Mouse (Mus musculus) CD4-positive, CD25-positive, alpha-beta regulatory T cell, adult 4 months (primary cell): Measurements from ENCODE around the gene Opalin. TPM values are rescaled to one million over a fixed set of nuclear protein-coding genes. Genes with fewer than 3 reads are reported as not detected.

Source experiments
- ATAC-seq: one replicate; pipeline ENCODE4 v1.8.0; 2017
- polyA plus RNA-seq, 2 experiments: library from polyadenylated mRNA; unstranded; fragments of 100-300 nt; shearing (Covaris generic); gene quantifications; one replicate each; pipeline ENCODE4 v1.2.1; 2017

Opalin gene
- polyA plus RNA-seq, 2 experiments from 2014 or later, result not detected

DNA sequence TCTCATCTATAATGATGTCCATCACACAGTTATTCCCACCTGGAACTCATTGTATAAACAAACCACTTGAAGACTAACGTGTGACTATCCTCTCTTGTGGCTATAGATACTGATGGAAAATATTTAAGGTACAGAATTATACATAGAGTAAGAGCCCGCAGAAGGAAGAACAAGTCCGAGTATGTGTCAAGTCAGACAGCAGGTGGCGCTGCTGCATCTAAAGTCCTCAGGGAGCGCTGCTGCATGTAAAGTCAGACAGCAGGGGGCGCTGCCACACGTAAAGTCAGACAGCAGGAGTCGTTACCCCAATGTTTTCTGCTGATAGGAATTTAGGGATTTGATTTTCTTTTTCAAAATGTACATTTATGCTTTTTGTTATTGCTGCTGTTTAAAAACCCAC lies 5.4 kb downstream of the Opalin start:
- peak; percentile 95 for ATAC-seq

DNA sequence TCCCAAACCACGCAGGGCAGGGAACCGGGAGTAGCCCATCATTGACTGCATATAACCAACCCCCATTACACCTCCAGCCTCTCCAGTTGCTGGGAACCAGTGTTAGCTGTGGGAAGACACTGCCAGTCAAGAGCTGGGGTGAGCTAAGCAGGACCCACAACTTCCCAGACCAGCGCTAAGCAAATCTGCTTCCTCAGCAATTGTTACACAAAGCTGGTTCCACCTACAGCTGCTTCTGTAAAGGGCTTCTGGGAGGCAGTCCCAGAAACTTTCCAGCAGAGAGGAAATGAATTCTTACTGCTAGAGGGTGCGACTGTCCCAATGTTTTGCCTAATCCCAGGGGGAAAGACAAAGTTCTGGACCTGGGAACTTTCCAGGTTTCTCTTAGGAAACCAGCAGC lies 22.2 kb downstream of the Opalin start:
- no peak for ATAC-seq

DNA sequence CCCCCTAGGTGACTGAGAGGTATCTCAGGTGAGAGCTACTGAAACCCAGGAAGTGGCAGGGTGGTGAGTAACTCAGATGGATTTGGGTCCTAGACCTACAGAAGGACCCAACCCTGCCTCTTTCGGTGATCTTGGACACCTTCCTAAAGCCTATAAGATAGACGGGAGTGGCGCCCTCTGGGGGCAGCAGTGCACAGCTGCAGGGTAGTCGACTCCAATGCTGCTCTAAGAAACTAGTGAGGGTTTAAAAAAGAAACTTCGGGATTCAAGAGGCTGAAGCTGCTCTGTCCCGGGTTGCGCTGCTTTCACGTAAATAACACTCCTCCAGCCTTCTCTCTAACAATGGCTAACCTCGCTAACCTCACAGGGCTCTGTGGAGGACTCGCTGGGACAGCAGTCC lies 23.4 kb downstream of the Opalin start:
- ATAC-seq, result peak; percentile 54

DNA sequence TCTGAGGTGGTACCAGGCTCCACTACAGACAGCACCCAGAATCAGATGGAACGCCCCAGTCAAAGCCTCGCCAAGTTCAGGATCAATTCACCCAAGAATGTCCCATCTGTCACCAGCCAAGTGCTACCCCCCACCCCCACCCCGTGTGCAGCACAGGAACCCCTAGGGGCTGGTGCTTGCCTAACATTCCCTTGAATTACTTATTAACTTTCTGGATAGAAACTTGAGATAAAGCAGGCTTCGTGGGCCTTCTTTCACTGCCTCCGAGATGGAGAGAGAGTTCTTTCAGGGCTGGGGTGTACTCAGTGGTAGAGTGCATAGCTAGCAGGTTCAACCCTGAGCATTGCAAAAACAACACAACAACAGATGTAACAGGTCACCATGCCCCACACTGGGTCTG lies 24.7 kb downstream of the Opalin start:
- no peak for ATAC-seq

DNA sequence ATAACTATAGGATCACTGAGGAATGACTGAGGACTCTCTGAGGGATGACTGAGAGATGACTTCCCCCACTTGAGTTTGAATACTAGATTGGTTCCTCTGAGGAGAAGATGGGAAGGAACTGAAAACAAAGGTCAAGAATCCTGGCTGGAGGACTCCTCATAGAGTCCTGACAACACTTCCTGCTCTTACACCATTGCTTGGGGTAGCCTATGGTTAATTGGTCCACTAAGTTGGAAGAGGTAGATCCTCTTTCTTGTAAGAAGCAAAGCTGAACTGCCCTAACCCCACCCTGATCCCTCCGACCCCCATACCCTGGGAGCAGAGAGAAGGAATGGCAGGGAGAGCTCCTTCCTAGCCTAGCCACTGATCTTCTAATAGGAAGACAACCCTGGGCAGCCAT lies 25.2 kb downstream of the Opalin start:
- ATAC-seq, result no peak

DNA sequence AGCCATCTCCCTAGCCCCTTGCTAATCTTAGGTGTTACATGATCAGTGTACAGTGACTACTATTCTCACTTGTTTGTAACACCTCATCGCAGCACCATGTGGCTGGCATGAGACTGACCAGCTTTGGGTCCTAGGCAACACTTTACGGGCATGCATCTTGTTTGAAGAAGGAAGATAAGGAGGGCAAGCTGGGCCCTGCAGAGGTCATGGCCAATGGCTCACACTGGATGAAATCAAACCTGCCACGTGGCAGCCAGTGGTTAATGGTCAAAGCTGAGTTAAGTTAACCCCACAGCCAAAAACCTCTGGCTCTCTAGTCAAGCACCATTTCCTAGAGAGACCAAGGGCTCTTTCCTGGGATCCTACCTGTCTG lies 28.7 kb downstream of the Opalin start:
- ATAC-seq, result no peak

DNA sequence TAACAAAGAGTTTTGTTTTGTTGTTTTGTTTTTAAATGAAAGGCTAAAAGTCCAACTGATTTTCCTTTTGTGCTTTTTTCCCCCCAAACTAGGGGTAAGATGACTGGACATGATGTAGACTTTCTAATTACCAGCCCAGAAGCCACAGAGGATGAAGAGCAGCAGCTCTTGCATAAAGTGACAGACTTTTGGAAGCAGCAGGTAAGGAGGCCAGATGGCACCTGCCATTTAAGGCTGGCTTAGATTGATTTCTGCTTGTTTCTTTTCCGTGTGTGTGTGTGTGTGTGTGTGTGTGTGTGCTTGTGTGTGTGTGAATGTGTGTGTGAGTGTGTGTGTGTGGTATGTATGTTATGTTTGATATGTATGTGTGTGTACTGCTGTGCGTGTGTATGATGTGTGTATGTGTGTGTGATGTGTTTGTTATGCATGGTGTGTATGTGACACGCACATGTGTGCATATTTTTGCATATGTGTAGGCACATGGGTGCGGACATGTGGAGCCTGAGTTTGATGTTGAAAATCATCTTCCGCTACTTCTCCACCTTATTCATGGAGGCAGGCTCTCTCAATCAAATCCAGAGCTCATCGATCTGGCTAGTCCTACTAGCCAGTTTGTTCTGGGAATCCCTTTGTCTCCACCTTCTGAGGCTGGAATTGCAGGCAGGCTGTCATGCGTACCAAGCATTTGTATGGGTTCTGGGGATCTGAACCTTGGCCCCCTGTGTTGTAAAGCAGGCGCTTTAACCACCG lies 29.3 kb downstream of the Opalin start:
- ATAC-seq, result no peak

DNA sequence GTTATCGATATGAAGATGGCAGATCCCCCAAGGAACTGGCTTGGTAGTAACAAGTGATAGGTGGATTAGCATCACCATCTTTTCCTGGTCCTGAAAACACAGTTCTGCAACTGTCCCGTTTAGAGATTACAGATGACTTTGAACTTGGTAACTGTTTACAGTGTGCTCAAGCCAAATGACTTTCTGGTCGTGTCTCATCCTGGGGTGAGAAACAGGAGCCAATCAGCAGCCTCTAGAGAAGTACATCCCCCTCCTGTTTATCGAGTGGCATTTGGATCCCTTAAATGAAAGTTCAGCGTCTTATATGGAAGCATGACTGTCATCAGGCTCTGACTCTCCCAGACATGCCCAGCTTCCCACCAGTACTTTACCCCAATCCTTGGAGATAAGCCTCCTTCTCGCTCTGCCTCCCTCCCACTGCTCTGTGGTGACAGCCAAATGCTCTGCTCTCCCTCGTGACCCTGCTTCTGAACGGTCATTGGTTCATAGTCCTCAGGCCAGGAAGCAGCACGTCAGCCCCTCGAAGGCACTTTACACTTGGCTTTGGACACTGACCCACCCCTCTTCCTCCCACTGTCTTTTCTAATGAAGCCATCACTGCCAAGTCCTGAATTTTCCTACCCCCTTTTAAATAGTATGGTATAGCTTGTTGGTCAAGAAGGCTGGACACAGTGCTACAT lies 31.7 kb downstream of the Opalin start:
- ATAC-seq, result no peak

DNA sequence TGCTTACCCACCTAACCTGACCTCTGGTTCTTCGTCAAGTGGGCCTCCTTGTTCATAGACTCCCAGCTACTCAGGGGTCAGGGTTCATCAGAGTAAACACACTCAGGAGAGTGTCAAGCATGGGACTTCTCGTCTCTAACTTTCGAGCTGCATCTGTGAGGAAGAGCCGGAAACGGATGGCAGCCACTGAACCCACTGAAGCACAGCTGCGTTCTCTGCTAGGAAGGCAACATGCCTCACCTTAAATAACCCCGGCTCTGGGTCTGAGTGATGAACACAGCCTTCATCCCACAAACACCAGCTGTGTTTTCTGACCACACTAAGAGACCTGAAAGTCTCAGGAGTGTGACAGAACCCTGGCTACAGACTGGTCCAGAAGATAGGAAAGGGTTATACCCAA lies 37.8 kb downstream of the Opalin start:
- peak; percentile 73 for ATAC-seq

DNA sequence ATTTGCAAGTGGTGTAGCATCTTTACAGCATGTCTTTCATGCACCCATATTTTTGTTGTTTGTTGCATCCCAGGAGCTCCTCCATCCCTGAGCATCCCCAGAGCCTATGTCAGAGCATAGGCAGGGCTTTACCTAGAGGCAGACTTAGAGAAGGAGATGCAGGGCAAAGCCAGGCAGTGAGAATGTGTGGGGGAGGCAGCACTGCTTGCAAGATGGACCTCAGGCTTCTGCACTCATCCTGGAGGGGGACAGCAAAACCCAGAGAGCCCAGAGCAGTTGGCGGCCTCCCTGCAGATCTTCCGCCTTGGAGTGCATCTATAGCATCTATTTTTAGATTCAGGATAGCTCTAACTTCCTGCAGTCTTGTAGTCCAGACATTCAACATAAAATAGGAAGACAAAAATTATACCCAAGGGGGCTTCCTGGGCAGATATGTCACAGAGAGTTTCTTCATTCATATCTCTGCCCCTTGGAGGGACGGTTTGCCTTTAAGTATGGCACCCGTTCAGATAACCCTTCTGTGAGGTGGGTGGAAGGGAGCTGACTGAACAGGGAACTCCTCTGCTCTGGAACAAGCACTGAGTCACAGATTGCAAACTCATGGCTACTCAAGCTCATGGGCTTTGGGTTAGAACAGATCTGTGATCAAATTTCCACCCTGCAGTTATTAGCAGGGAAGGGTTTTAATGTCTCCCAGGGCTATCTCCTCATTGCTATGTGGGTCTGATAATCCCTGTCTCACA lies 40.9 kb downstream of the Opalin start:
- no peak for ATAC-seq

DNA sequence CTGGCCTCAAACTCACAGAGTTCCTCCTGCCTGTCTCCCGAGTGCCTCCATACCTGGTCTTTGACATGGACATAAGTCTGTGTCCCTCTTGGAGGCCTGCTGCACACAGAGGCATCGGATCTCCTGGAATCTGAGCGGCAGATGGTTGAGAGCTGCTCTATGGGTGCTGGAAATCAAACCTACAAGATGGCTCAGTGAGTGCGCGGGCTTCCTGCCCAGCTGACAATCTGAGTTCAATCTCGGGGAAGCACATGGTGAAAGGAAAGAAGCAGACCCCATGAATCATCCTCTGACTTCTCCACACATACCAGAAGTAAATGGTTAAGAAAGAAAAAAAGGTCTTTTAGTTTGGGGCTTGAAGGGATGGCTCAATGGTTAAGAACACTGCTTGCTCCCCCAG lies 45.0 kb downstream of the Opalin start:
- no peak for ATAC-seq

DNA sequence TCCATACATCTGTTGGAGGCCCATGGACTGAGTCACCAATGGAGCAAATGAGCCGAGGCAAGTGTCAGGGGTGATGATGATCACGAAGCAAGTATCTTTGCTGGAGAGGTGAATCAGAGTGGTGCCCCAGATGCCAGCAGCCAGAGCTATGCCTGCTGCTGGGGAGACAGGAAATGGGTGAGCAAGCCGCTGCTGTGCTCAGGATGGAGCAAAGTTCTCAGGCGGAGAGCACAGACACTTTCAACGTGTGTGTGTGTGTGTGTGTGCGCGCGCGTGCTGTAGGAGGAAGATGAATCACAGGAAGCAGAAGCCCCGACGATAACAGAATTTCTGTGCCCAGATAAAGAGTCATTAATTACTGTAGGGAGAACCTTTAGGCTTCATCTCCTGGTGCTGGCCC lies 45.9 kb downstream of the Opalin start:
- ATAC-seq, result peak; percentile 95

DNA sequence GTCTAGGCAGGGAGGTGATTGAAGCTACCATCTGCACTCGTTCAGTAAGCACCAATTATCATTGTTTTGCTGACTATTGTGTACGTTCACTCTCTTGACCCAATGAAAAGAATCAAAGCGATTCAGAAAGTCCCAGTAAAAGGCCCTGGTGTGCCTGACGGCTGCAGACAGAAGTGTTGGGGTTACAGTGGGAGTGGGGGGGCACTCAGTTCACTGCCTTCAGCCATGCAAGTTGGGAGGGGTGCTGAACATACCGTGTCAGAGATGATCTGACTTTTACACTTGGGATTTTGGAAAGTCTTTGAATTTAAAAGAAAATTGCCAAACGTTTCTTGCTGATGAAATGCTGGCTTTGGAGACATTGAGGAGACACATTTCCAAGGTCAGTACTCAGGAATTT lies 46.8 kb downstream of the Opalin start:
- ATAC-seq, result no peak

DNA sequence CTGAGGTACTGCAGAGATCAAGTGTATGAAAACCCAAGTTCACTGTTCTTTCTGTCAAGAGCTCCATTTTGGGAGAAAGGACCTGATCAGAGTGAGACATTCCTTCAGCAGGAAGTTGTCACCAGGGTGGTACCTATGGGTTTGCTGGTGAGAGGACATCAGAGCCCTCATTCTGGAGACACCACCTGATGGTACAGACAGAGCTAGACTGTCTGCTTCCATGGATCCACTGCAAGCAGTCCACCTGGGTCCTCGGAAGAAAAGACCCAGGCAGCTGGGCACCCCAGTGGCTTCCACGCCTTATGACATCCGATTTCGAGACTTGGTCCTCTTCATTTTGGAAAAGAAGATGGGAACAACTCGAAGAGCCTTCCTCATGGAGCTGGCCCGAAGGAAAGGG lies 47.7 kb downstream of the Opalin start, which contains the start of gene Dntt:
Gene Dntt, plus strand, starts transcription at position 57 of the 400 bp plus-strand sequence.
- ATAC-seq, result no peak

DNA sequence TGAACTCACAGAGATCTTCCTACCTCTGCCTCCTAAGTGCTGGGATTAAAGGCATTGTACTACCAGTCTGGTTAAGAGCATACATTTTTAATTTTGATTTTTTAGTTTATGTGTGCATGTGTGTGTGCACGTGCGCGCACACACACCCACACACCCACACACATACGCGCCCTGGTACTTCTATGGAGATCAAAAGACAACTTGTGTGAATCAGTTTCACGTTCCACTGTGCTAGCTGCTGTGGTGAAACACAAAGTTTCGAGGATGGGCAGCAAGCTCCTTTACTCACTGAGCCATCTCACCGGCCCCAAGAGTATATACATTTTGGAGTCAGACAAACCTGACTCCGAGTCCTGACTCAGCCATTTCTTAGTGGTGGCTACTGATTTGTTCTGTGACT lies 49.3 kb downstream of the Opalin start:
- peak; percentile 7 for ATAC-seq

DNA sequence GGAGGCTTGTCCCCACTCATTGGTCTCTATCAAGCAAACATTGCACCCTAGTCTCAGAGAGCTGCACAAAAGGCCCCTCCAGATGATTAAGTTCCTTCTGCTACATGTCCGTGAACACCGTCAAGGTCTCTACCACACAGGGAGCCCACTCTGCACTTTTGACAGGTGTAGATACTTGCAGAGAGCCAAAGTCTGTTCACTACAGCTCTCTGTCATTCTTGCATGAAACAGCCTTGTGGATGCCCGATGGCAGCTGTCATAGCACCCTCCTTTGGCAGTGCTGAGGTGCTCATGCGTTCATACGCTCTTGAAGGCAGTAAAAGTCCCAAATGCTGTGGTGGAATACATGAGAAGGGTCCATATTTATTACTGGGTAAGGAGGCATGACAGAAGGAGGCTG lies 49.9 kb downstream of the Opalin start:
- ATAC-seq, result no peak

DNA sequence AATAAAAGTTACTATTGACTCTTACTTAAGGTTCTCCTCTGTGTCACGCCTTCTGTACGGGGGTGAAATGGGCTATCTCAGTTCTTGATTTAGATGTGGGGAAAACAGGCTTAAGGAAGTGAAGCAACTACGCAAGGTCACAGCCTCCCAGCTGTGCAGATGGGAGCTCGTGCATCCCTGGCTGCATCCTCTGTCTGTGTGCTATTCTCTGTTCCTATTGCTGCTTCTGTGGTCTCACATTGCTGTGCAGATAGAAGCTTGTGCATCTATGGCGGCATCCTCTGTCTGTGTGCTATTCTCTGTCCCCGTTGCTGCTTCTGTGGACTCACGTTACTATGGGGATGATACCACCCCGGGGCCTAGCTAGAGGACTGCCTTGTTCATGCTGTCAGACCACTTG lies 50.4 kb downstream of the Opalin start:
- ATAC-seq, result no peak

DNA sequence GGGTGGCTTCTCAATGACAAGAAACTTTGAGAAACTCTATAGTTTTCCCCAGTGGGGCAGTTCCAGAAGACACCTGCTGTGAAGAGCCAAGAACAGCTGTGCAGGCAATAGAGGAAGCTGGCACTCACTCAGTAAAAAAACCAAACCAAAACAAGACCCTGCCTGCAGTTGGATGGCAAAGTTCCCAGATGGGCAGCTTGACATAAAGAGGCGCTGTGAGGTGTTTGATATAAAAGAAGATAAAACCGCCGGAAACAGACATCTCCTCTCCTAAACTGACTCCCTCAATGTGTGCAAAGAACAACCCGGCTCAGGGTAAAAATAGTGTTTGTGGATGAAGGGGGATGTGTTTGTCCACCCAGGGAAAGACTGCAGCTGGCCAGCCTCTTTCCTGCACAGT lies 54.7 kb downstream of the Opalin start:
- ATAC-seq, result peak; percentile 39

DNA sequence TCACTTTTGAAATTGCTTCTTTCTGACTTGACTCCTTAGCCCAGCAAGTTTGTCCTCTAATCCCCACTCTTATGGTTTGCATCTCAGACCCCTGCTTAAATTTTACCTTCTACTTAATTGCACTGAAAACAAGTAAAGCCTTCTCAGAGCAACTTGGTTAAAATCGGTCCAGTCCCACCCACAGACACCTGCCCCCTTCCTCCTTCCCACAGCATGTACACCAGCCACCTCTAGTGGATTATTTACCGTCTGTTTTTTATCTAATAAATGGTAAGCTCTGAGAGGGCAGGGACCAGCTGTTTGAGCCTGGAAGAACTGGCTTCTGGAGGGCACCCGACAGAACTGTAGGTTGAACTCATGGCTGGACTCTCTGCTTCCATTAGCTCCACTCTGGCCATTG lies 56.4 kb downstream of the Opalin start:
- ATAC-seq, result no peak

DNA sequence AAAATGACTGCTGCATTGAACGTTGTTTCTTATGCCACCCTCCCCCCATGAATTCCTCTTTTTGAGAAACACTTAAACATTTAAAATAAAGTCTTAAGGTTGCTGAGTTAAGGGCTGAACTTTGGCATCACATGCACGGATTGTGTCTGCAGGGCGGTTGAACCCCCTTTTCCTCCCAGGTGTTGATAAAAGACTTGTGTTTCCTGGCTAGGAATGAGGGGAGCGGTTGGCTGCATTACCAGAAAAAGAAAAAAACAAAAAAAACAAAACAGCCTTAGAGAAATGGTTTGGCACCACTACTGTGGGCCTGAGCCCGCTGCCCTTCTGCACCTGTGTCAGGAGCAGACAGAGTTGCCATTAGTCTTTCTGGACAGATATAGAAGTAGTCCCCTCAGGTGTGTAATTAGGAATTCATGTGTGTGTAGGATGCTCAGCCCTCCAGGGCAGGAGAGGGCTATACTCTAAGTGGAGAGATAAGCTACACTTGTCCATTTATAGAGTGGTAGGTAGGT lies 57.7 kb downstream of the Opalin start:
- no peak for ATAC-seq

DNA sequence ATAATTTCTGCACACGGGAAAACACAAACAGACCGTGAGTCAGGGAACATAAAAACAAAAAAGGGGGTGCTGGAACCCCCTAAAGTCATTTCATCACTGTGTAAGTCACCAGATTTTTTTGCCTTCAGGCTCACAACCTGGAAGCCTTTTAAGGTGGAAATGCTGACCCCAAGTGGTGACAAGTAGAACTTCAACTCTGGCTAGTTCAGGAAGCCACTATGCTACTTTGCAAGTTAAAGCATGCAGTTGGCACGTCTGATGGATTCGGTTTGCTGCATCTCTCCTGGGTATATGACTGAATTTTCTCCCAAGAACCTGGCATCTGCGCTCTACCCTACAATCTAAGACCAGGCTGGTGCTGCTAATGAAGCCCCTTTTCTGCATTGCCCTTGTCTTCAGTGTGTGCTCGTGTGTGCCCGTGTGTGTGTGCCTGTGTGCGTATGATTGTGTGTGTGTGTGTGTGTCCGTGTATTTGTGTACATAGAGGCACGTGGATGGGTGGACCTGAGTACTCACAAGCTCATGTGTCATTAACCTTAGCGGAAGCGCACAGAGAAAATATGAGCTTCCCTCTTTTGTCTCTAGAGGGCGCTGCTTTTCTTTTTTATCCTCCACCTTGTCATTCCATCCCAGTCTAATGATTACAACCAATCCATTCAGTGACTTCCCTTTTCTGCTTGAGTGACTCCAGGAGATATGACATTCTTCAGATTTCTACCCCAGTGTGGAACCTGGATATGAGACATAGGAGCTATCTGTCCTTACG lies 60.8 kb downstream of the Opalin start:
- peak; percentile 87 for ATAC-seq

DNA sequence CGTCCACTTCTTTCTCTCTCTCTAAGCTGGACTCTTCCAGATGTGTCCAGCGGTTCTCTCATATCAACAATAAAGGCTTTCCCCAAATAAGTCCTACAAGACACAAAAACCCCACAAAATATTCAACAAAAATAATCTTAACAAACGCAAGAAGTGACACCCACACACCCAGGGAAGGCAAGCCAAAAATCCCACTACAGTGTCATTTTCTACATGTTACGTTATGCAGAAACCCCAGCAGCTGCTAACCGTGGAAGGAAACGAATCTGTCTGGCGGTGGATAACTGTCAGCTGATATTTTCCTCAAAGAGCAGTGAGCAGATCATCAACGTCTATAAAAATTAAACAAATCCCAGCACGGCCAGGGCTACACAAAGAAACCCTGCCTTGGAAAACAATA lies 62.9 kb downstream of the Opalin start:
- no peak for ATAC-seq

DNA sequence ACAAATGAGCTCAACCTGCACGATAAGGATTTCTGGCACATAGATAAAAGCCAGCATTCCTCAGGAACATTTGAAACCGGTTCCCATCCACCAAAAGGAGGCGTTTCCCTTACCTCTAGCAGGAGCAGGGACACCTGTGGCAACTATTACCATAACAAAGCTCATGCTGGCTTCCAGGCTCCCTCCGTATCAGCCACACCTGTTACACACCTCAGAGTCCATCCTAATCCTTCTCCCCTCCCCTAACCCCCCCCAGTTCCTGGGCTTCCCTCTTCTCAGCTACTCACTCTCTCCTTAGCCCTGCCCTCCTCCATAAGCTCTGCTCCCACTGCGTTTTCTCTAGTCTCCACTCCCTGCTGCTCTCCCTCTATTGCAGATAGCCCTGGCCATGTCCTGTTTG lies 63.3 kb downstream of the Opalin start:
- no peak for ATAC-seq
